Mouse (Mus musculus): ENCODE results near the gene Gm5269. TPM values are rescaled to one million over a fixed set of nuclear protein-coding genes. Genes with fewer than 3 reads are reported as not detected.

Gm5269 gene
- polyA plus RNA-seq, 1 experiment from 2014 or later = not detected

DNA sequence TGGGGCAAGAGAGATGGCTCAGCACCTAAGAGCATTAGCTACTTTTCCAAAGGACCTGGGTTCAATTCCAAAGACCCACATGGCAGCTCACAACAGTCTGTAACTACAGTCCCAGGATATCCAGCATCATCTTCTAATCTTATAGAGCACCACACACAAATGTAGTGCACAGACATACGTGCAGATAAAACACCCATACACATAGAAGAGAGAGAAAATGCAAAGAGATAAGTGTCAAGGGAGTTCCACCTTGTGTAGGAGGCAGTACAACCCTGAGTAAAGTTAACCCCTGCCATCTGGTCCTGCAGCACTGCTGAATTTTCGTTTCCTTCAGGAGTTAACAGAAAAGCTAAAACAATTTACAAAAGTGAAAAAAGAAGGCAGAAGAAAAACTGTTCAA is 14.4 kb downstream of the Gm5269 start:
- Histone ChIP-seq H3K9ac (ENCODE audit: low read depth, low read length) (no peak overlapping the region), H3K9me3 (ENCODE audit: control insufficient read depth, low read length) (no peaks in the 10 kb centered on the region), H3K27ac (ENCODE audit: low read depth, low read length) (0 out of 2 replicates have a peak overlapping the region, but pooled peaks have one; percentile 30), H3K4me1 (replicated peaks; ENCODE audit: control insufficient read depth, insufficient read depth, low read length) (peaks cover 3% of the 10 kb centered on the region; the same call in 1 of the 2 replicates), H3K4me3 (ENCODE audit: low read depth, low read length) (no peak overlapping the region), H3K36me3 (ENCODE audit: control insufficient read depth, insufficient read depth, low read length) (no peaks in the 10 kb centered on the region), H3K27me3 (replicated peaks; ENCODE audit: control insufficient read depth, insufficient read depth, low read length) (no peaks in the 10 kb centered on the region), H3K4me2 (0 out of 2 replicates have a peak overlapping the region, but pooled peaks have one; percentile 5)
- ATAC-seq (replicated peaks; ENCODE audit: low FRiP score) = peak; percentile 95
- 54% methylated on average over 2 of the region's 2 CpGs for WGBS
- DNase-seq (ENCODE audit: low spot score) = no peak

DNA sequence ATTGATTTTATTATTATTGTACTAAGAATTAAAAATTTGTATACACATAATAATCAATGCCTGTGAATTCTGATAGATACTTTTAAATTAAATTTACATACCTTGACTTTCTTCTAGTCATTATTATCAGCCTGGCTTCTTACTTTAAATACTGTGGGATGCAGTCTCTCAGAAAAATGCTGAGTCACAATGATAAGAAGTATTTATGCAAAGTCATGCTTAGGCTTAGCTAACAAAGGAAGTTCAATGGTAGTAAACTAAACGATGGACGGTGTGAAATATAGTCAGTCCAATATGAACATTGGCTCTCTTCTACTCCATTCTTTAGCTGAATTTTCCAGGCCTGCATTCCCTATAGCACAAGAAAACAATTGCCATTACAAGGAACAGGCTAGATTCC is 16.8 kb downstream of the Gm5269 start:
- peak; percentile 62; the same call in 1 of the 2 replicates for ATAC-seq (replicated peaks; ENCODE audit: low FRiP score)
- Histone ChIP-seq H3K36me3 (ENCODE audit: control insufficient read depth, insufficient read depth, low read length) (no peaks in the 10 kb centered on the region), H3K9ac (ENCODE audit: low read depth, low read length) (no peak overlapping the region), H3K4me2 (no peak overlapping the region), H3K27ac (ENCODE audit: low read depth, low read length) (0 out of 2 replicates have a peak overlapping the region, but pooled peaks have one; percentile 15), H3K27me3 (replicated peaks; ENCODE audit: control insufficient read depth, insufficient read depth, low read length) (no peaks in the 10 kb centered on the region), H3K4me3 (ENCODE audit: low read depth, low read length) (no peak overlapping the region), H3K9me3 (ENCODE audit: control insufficient read depth, low read length) (no peaks in the 10 kb centered on the region), H3K4me1 (replicated peaks; ENCODE audit: control insufficient read depth, insufficient read depth, low read length) (peaks cover 7% of the 10 kb centered on the region)
- 54% methylated on average over 2 of the region's 2 CpGs for WGBS
- no peak for DNase-seq (ENCODE audit: low spot score)

DNA sequence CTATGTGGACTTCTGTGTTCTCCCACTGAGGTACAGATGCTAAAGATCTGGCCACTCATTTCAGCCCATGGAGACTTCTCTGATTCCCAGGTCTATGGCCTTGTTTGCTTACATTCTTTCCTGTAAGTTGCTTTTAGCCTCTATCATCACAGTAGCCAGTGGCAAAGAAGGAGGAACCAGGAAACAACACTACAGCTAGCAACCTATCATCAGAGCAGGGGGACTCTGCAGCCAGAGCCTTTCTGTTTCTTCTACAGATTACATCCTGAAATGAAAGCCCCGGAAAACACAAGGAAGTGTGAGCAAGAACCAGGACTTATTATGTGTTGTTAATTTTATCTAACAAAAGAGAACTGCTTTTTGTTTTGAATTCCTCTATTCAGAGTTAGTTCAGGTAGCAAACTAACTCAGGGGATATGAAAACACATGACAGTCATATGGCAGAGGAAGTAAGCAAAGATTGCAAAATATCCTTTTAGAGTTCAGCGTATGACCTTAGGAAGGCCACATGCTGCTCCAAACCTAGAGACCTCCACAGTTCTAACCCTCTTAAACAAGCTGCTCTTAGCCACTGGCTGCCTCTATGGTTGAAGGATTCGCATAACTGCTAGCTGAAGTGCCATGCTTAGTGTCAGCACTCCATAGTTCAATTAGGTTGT is 21.5 kb downstream of the Gm5269 start:
- no peak overlapping the region for H3K9ac ChIP-seq (ENCODE audit: low read depth, low read length)
- H3K4me1 ChIP-seq (replicated peaks; ENCODE audit: control insufficient read depth, insufficient read depth, low read length) = peaks cover 10% of the 10 kb centered on the region
- no peak overlapping the region for H3K4me2 ChIP-seq
- no peaks in the 10 kb centered on the region for H3K36me3 ChIP-seq (ENCODE audit: control insufficient read depth, insufficient read depth, low read length)
- H3K4me3 ChIP-seq (ENCODE audit: low read depth, low read length) = no peak overlapping the region
- WGBS = 65% methylated on average over 3 of the region's 3 CpGs
- no peaks in the 10 kb centered on the region for H3K27me3 ChIP-seq (replicated peaks; ENCODE audit: control insufficient read depth, insufficient read depth, low read length)
- no peaks in the 10 kb centered on the region for H3K9me3 ChIP-seq (ENCODE audit: control insufficient read depth, low read length)
- DNase-seq (ENCODE audit: low spot score) = no peak
- ATAC-seq (replicated peaks; ENCODE audit: low FRiP score) = no peak
- H3K27ac ChIP-seq (ENCODE audit: low read depth, low read length) = peak overlapping the region; percentile 29; the same call in 1 of the 2 replicates

DNA sequence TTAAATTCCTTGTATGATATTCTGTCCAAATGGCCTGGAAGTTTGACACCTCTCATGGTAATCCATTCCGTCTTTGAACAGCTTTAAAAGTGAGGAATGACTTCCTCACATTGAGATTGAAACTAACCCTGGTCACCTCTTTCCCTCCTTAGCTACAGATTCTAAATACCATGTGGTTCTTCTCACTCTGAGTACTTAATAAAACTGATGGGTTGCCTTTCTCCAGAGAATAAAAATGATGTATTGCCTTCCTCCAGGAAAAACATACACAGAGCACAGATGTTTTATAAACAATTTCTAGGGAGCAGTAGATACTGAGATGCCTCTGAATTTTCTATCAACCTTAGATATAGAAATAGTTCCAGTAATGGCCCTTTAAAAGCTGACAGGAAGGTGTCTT is 22.0 kb downstream of the Gm5269 start:
- Histone ChIP-seq H3K9ac (ENCODE audit: low read depth, low read length) (no peak overlapping the region), H3K4me3 (ENCODE audit: low read depth, low read length) (no peak overlapping the region), H3K27me3 (replicated peaks; ENCODE audit: control insufficient read depth, insufficient read depth, low read length) (no peaks in the 10 kb centered on the region), H3K4me1 (replicated peaks; ENCODE audit: control insufficient read depth, insufficient read depth, low read length) (peaks cover 6% of the 10 kb centered on the region), H3K9me3 (ENCODE audit: control insufficient read depth, low read length) (no peaks in the 10 kb centered on the region), H3K36me3 (ENCODE audit: control insufficient read depth, insufficient read depth, low read length) (no peaks in the 10 kb centered on the region), H3K4me2 (no peak overlapping the region), H3K27ac (ENCODE audit: low read depth, low read length) (no peak overlapping the region)
- ATAC-seq (replicated peaks; ENCODE audit: low FRiP score) (no peak), DNase-seq (ENCODE audit: low spot score) (no peak)
- WGBS = 73% methylated on average over 1 of the region's 1 CpGs

DNA sequence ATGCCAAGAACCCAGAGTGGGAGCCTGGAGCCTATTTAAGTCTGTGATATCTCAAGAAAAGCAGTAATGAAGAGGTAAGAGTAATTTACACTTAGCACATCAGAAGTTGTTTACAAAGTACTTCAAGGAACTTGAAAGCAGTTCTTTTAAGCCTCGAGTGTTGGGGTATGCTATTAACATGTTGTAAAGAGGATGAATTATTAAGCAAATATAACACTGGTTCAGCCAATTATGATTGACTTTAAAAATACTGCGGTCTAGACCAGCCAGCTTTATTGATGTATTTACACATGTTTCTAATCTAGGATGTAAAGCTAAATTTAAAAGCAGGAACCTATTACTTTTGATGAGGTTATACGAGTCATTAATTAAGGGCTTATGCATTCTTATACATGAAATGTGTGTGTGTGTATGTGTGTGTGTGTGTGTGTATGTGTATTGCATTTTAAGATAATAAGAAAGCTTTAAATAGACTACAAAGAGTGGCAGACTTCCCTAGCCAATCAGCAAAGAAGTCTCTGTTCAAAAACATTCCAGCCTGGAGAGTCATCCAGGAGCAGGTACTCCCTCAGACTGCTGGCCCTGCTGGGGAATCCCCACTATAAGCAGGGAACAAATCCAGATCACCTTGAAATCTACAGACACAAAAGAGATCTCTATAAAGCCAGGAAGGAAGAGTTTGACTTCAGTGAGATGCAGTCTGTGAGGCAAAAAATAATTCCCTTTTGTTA is 23.6 kb downstream of the Gm5269 start:
- no peak overlapping the region; the same call in 1 of the 2 replicates for H3K27ac ChIP-seq (ENCODE audit: low read depth, low read length)
- peaks cover 6% of the 10 kb centered on the region for H3K4me1 ChIP-seq (replicated peaks; ENCODE audit: control insufficient read depth, insufficient read depth, low read length)
- DNase-seq (ENCODE audit: low spot score) = no peak
- no peaks in the 10 kb centered on the region for H3K9me3 ChIP-seq (ENCODE audit: control insufficient read depth, low read length)
- no peak for ATAC-seq (replicated peaks; ENCODE audit: low FRiP score)
- no peaks in the 10 kb centered on the region for H3K27me3 ChIP-seq (replicated peaks; ENCODE audit: control insufficient read depth, insufficient read depth, low read length)
- H3K4me3 ChIP-seq (ENCODE audit: low read depth, low read length) = no peak overlapping the region
- WGBS = 60% methylated on average over 3 of the region's 3 CpGs
- no peak overlapping the region for H3K9ac ChIP-seq (ENCODE audit: low read depth, low read length)
- H3K36me3 ChIP-seq (ENCODE audit: control insufficient read depth, insufficient read depth, low read length) = no peaks in the 10 kb centered on the region
- H3K4me2 ChIP-seq = no peak overlapping the region

DNA sequence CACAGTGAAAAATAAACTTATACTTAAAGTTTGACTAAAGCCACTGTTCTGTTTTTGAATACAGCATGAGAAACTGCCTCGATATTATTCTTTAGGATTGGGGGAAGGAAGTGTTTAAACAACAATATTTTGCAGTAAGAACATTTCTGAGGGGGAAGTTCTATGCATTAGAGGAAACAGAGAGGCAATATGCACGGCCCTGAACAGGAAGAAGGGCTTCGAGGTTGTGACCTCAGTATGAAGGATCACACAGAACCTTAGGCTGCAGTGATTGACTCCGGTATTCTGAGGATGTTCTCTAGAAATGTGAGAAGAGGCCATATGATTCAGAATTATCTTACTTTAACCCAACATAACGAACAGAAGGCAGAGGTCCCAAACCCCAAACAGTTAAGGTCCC is 24.3 kb downstream of the Gm5269 start:
- Histone ChIP-seq H3K36me3 (ENCODE audit: control insufficient read depth, insufficient read depth, low read length) (no peaks in the 10 kb centered on the region), H3K27ac (ENCODE audit: low read depth, low read length) (no peak overlapping the region; the same call in 1 of the 2 replicates), H3K9ac (ENCODE audit: low read depth, low read length) (no peak overlapping the region), H3K27me3 (replicated peaks; ENCODE audit: control insufficient read depth, insufficient read depth, low read length) (no peaks in the 10 kb centered on the region), H3K4me1 (replicated peaks; ENCODE audit: control insufficient read depth, insufficient read depth, low read length) (peaks cover 6% of the 10 kb centered on the region), H3K4me2 (no peak overlapping the region), H3K9me3 (ENCODE audit: control insufficient read depth, low read length) (no peaks in the 10 kb centered on the region), H3K4me3 (ENCODE audit: low read depth, low read length) (no peak overlapping the region)
- 38% methylated on average over 5 of the region's 5 CpGs for WGBS
- no peak for ATAC-seq (replicated peaks; ENCODE audit: low FRiP score)
- DNase-seq (ENCODE audit: low spot score) = no peak

DNA sequence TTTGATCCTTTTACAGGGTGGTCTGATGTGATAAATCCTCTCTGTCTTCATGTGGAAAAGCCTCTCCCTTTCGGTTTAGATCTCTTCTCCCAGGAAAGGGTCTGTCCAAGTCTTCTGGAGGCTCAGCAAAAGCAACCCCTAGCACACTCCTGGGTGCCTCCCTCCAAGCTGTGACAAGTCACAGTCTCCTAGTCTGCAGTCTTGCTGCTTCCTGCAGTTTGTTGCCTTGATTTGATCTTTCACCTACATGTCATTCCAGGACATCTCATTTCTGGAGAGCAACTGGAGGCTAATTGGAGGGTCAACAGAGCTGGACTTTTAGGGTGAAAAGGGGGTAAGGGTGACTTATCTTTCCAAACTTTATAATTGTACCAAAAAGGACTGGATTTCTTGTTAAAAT is 24.8 kb downstream of the Gm5269 start:
- 0 out of 2 replicates have a peak overlapping the region, but pooled peaks have one; percentile 13 for H3K27ac ChIP-seq (ENCODE audit: low read depth, low read length)
- peaks cover 6% of the 10 kb centered on the region for H3K4me1 ChIP-seq (replicated peaks; ENCODE audit: control insufficient read depth, insufficient read depth, low read length)
- no peaks in the 10 kb centered on the region for H3K36me3 ChIP-seq (ENCODE audit: control insufficient read depth, insufficient read depth, low read length)
- ATAC-seq (replicated peaks; ENCODE audit: low FRiP score) (no peak), DNase-seq (ENCODE audit: low spot score) (no peak)
- no peak overlapping the region for H3K4me3 ChIP-seq (ENCODE audit: low read depth, low read length)
- no peak overlapping the region for H3K4me2 ChIP-seq
- no peak overlapping the region for H3K9ac ChIP-seq (ENCODE audit: low read depth, low read length)
- no peaks in the 10 kb centered on the region for H3K9me3 ChIP-seq (ENCODE audit: control insufficient read depth, low read length)
- no peaks in the 10 kb centered on the region for H3K27me3 ChIP-seq (replicated peaks; ENCODE audit: control insufficient read depth, insufficient read depth, low read length)
- 26% methylated on average over 1 of the region's 1 CpGs for WGBS

DNA sequence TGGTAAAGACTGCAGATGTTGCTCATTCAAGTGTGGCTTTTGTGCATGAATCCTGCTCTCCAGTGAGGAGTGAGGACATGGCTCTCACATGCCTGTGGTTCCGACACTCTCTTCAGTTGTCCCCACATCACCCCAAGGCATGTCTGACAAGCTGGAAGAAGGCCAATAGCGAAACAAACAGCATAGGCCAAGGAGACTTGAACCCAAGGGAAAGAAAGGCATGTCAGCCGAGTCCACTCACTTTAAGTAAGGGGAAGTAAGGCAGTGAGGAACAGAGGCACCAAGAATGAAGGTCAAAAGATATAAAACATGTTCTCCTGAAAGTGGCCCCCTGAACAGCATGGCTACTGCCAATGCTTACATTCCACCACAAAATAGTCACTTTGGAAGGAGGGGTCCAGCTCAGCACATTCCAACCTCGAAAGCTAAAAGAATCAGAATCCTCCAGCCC is 25.5 kb downstream of the Gm5269 start:
- Histone ChIP-seq H3K4me1 (replicated peaks; ENCODE audit: control insufficient read depth, insufficient read depth, low read length) (peaks cover 6% of the 10 kb centered on the region), H3K4me2 (no peak overlapping the region), H3K9ac (ENCODE audit: low read depth, low read length) (no peak overlapping the region), H3K27ac (ENCODE audit: low read depth, low read length) (peak overlapping the region; percentile 8; the same call in 1 of the 2 replicates), H3K4me3 (ENCODE audit: low read depth, low read length) (no peak overlapping the region), H3K9me3 (ENCODE audit: control insufficient read depth, low read length) (no peaks in the 10 kb centered on the region), H3K27me3 (replicated peaks; ENCODE audit: control insufficient read depth, insufficient read depth, low read length) (no peaks in the 10 kb centered on the region), H3K36me3 (ENCODE audit: control insufficient read depth, insufficient read depth, low read length) (no peaks in the 10 kb centered on the region)
- ATAC-seq (replicated peaks; ENCODE audit: low FRiP score) (no peak), DNase-seq (ENCODE audit: low spot score) (no peak)
- WGBS = 58% methylated on average over 4 of the region's 4 CpGs
